Mouse (Mus musculus): Measurements from ENCODE around the gene Kcnj4.

The Kcnj4 gene

DNA sequence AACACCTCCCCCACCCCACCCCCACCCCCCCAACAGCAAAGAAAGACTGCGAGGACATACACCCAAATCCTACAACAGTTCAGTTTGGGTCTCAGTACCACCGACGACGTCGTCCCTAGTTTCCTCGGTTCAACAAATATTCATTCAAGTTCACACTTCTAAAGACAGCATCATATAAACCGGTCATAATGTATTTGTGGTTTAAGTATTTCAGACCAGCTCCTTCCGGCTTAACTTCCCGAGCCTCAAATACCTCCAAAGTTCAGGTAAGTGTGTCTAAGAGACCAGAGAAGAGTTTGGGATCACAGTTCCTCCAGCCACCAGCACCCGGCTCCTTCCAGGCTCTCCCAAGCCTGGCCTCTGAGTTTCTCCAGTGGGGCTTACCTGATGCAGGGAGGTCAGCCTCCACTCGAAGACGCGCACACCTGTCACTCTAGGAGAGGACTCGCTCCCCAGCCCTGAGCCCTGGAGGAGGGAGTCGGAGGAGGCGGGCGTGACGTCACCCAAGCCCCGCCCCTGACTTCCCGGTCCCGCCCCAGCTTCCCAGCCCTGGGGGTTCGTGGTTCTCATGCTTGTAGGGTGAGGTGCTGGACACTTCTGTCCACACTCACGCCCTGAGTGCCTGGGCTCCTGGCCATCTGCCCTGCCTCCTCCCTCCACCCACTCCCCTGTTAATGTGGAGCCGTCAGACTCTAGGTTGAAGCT is 49.8 kb downstream of the Kcnj4 start, which contains the start of gene Csnk1e:
Csnk1e (minus strand) TSS at position 461 of the 705 bp plus-strand sequence.
- peak in 1 of 2 experiments; percentile 35 for DNase-seq (ENCODE audit: low spot score in 2 of 2)

DNA sequence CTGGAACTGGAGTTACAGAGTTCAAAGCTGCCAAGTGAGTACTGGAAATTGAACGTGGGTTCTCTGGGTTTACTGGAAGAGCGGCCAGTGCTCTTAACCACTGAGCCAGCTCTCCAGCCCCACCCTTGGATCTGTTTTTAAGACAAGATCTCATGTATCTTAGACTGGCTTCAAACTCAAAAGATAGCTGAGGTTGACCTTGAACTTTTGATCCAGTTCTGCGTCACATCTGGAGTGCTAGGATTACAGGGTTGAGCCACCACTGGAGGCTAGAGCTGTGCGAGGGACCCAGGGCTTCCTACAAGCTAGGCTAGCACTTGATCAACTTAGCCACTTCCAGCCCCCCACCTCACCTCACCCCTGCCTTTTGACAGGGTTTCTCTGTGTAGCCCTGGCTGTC is 51.2 kb downstream of the Kcnj4 start:
- no peak for DNase-seq (ENCODE audit: low spot score in 2 of 2)

DNA sequence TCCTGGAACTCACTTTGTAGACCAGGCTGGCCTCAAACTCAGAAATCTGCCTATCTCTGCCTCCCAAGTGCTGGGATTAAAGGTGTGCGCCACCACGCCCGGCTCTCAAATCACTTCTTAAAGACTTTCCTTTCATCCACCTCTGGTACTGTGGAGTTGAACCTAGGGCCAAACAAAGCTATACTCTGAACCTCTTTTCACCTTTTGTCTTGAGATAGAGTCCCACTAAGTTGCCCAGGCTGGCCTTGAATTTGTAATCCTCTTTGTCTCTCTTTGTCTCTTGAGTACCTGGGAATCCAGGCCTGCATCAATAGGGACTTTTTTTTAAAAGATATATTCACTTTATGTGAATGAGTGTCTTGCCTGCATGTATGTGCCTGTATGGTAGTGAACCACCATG is 57.0 kb downstream of the Kcnj4 start:
- no peak for DNase-seq (ENCODE audit: low spot score in 2 of 2)

DNA sequence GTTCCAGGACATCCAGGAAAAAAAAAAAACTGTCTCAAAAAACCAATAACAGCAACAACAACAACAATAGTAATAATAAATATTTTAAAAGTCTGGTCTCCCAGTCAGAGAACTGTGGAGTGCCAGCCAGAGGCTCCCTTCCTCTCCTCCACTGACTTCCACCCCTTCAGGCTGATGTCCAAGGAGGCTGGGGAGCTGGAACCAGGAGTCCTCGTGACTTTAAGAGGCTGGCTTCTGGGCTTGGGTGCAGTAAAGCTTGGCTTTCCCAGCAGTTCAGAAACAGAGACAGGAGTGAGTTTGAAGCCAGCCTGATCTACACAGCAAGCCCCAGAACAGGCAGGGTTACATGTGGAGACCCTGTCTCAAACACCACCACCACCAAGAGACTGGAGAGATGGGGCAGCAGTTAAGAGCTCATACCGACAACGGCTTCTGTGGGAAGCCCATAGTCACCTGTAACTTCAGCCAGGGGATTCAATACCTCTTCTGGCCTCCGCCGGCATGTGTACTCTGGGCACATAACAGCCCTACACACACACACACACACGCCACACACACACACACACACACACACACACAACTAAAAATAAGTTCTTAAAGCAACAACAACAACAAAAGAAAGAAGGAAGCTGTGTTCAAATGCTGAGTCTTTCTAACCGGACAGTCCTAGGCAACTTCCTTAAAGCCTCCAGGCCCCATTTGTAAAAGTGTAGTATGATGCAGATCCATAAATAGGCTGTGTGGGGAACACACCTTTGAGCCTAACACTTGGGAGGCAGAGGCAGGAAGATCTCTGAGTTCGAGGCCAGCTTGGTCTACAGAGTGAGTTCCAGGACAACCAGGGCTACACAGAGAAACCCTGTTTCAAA is 59.0 kb downstream of the Kcnj4 start:
- DNase-seq (ENCODE audit: low spot score in 2 of 2), result no peak

DNA sequence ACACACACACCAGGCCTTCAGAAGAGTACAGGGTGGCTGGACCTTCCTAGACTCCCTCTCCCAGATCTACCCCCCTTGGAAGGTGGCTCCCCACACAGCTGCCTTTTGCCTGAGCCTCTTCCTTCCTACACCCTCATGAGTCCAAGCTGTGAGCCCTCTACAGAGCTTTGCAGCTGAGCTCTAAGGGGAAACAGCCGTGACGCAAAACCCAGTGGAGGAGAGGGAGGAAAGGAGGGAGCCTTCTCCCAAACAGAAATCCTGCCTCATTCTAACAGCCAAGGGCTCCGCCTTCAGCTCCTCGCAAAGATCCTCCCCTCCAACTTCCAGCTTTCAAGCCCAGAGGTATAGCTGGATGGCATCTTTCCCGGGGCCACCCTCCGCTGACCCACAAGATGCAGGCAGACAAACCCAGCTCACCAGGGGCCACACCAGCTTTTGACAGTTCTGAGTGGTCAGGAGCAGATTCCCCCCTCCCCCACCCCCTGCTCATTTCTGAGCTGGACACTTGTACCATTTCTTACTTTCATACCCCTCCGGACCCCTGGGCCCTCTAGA is 61.1 kb downstream of the Kcnj4 start:
- no peak for DNase-seq (ENCODE audit: low spot score in 2 of 2)

DNA sequence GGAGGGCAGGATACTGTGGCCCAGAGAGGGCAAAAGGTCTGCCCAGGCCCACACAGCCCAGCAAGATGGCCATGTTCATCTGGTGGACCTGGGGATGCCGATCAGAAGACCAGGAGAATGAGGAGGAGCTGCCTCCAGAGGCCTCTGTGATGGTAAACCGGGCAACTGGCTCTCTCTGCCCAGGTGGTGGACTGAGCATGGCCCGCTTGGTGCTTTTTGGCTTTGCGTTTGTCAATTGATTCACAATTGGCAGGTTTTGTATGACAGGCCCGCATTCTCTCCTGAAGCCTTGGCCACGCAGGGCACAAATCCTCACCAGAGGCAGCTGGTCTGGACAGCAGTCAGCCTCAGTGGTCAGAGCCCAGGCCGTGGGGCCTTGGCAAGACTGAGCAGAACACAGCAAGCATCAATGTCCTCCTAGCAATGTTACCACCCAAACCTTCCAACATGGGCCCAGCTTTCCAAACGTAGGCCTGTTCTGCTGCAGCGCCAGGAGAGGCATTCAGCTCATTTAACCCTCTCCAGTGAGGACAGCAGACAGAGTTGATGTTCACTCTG is 62.0 kb downstream of the Kcnj4 start:
- DNase-seq (ENCODE audit: low spot score in 2 of 2), result no peak

DNA sequence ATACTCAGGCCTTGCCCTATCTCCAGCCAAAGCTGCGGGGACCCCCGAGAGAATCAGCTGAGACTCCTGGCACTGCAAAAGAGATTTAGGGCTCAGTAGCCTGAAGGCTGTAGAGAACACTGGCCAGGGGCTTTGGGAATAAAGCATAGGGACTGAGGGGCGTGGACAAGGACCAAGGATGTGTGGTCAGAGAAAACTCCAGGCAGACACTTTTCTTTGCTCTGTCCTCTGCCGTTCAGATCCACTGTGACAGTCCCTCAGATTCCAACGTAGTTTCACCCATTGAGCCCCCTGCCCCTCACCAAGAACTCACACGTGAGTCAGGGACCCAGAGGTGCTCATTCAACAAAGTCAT is 62.8 kb downstream of the Kcnj4 start:
- DNase-seq (ENCODE audit: low spot score in 2 of 2), result no peak

DNA sequence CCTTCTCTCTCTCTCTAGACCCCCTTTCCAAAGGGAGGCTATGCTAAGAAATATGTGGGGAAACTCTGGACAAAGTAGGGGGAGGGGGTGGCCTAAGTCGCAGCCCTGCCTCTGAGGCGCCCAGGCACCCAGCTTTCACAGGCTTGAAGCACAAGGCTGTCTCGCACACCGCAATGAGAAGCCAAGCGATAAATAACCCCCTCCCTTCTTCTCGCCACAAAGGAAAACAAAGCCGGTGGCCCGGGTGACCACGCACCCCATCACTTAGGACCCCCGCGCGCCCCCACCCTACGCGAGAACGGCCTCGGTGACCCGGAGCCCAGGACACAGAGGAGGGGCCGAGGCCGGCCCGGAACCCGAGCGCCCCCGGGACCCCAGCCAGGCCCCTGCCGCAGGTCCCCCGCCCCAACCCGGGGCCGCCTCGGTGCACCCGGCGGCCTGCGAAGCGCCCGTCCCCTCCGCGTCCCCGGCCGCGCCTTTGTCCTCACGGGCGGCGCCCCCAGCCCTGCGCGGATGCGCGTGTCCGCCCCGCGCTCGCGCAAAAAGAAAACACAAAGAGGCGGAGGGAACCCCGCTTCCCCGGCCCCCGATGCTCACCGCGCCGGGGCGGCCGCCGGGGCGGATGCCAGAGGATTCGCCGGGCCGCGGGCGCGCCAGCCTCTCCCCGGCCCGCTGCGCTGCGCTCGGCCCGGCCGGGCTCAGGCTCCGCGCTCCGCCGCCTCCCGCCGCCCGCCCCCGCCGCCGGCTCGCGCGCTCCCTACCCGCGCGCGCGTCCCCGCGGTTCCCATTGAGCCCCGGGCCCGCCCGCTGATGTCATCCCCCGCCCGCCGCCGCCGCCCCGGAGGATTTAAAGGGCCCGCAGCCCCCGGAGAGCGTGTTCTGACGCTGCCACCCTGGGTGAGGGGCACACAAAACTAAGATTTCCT is 63.4 kb downstream of the Kcnj4 start:
- peak; percentile 65 to 85 for DNase-seq (ENCODE audit: low spot score in 2 of 2)

DNA sequence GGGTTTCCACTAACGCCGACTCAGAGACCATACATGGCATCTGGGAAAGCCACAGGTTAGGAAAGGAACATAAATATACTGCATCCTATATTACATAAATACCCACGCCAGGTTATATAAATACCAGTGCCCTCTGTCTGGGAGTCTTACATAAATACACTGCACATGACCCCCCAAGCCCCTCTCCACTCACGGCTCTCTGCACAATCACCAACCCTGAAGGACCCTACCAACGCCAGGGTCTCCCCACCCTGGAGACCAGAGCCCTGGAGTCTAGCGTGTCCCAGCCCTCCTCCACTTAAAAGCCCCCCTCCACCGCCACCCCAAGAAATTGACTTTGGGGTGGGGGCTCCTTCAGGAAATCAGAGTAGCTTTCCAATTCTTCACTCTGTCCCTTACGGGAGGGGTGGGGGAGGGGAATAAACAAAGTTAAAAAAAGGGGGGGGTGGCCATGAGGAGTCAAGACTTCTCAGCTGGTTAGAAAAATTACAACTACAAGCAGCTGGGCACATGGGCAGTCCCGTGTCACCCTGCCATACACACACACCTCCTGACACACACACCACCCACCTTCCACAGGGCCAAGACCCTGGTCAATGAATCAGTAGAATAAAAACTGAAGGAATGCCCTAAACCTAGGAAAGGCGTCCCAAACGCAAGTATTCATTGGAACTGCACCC is 64.2 kb downstream of the Kcnj4 start:
- no peak for DNase-seq (ENCODE audit: low spot score in 2 of 2)

DNA sequence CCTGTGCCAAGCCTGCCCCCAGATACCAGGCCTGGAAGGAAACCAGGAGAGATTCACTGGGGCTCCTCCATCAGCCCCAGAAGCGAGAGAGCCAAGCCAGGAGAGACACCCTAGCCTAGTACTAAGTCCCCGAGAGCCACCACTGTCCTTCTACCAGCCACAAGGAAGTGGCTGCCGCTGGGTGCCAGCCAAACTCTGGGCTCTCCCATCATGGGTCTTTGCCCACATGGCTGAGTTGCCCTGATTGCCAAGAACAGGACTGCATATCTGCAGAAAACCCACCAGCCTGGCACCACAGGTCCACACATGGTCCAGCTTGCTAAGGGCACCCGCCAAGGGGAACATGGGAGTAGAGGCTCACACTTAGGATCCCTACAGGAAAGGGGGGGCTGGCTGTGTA is 64.8 kb downstream of the Kcnj4 start:
- DNase-seq (ENCODE audit: low spot score in 2 of 2), result no peak

DNA sequence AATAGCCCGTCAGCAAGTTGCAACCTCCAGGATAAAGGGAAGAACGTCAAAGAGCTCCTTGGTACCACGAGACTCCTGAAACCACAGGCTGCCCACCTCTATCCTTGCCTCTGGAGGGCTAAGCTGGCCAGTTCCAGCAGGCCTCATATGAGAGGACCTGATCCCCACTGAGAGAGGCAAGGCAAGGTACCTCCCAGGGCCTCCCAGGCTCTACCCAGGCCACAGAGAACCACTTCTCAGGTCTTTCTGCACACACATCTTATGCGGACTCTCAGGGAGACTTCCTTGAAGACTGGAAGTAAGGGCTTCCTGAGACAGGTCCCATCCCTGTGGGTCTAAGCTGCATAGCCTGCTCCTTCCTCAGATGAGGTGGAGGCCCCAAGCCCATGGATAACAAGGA is 65.7 kb downstream of the Kcnj4 start:
- DNase-seq (ENCODE audit: low spot score in 2 of 2), result no peak

DNA sequence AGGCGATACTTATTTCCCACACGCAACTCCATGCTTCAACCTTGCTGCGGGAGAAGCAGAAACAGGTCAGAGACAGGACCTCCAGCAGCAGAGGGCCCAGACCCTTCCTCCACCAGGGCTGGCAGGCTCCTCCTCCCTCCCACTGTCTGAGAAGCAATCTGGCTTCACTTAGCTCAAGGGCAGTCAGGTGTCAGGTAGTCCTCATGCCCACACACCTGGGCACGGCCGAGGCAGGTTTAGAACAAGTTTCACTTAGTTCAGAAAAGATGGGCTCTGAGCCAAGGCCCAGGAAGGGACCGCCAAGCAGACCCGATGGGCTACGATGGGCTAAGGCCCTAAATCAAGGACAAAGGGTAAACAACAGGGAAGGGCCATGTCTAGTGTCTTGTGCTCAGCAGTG is 66.2 kb downstream of the Kcnj4 start:
- DNase-seq (ENCODE audit: low spot score in 2 of 2), result no peak

DNA sequence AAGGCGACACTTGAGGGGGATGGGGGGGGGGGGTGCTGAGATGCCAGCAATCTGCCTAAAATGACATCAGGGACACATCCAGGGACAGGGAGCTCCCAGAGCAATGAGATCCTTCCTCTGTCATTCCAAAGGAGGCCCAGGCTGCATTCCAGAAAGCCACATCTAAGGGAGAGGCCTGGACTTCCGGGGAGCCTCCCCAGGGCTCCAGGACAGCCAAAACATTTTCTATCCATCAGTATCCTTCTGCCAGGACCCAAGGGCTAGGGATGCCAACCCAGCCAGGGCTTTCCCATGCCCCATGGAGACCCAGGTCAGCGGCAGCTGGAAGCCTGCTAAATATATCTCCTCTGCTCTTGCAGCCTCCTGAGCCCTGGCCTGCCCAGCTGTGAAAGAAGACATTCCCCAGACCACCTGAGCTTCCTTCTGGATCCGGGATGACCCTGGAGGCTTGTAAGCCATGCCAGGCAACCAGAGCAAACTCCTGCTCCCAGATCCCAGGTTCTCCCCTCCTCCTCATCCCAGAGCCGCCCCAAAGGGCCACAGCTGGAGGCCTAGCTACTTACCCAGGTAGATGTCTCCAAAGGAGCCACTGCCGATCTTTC is 66.7 kb downstream of the Kcnj4 start:
- DNase-seq (ENCODE audit: low spot score in 2 of 2), result no peak

DNA sequence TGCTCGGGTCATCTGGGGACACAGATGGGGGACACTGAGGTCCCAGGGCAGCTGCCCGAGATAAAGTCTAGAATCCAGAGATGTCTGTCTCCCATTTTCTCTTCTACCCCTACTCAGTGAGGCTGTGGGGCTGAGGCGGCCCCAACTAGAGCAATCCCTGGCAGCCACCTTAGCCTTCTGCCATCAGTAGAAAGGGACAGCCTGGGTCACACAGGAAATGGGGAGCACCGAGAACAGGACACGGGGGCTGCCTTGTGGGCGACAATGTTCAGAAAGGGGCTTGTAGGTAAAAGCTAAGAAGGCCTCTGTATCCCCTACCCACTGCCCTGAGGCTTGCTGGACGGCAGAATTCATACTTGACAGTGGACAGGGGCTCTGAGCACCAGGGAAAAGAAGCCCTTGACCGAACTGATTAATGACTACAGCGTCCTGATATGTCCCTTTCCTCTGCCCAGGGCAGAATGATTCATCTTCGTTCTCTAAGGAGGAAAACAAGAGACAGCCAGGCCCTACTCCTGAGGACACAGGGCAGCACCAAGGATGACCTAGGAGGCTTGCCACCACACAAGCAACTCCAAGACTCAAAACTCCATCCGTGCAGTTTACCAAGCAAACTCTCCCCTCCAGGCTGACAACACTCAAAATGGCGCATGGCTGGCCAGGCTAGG is 67.4 kb downstream of the Kcnj4 start:
- DNase-seq (ENCODE audit: low spot score in 2 of 2), result no peak

DNA sequence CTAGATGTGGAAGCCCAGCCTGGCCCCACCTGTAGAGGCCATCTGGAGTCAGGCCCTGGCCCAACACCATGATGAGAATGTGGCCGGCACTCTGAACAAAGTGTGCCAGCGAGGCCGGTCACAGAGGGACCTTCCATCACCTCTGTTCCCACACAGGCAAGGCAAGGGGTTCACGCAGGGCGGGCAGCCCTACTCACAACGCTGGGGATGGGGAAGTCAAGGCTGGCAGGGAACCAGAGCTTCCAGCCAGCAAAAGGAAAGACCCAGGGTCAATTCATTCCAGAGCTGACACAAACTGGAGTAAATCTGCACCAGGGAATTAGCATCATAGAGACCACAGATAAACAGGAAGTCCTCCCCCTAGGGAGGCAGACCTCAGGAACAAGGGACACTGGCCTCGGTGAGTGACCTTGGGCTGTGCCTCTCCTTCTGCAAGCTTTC is 68.5 kb downstream of the Kcnj4 start:
- no peak for DNase-seq (ENCODE audit: low spot score in 2 of 2)

DNA sequence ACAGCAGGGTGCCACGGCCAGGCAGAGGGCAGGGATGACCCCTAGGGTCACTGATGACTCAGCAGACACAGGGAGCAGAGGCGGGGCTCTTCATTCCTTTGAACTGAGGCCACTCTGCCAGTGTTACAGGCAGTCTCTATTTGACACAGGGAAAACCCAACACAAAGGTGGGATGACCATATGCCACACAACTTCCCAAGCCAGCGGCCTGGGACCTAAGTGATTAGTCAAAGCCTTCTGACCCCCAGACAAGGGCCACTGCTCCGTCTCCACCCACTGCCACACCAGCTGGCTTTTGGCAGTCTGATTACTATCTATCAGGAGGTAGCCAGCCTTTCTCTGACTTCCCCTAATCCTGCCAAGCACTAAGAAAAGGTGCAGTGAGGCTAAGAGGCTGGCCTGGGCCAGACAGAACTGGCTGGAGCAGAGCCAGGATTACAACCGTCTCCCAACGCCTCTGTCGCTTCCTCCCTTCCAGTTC is 69.8 kb downstream of the Kcnj4 start:
- no peak for DNase-seq (ENCODE audit: low spot score in 2 of 2)

Data from spleen, postnatal 4 days (tissue).